Mouse (Mus musculus): Measurements from ENCODE around the gene Cpvl. TPM values are rescaled to one million over a fixed set of nuclear protein-coding genes. Genes with fewer than 3 reads are reported as not detected.

Gene Cpvl
- polyA plus RNA-seq, 1 experiment from 2014 or later: 0.40 TPM

DNA sequence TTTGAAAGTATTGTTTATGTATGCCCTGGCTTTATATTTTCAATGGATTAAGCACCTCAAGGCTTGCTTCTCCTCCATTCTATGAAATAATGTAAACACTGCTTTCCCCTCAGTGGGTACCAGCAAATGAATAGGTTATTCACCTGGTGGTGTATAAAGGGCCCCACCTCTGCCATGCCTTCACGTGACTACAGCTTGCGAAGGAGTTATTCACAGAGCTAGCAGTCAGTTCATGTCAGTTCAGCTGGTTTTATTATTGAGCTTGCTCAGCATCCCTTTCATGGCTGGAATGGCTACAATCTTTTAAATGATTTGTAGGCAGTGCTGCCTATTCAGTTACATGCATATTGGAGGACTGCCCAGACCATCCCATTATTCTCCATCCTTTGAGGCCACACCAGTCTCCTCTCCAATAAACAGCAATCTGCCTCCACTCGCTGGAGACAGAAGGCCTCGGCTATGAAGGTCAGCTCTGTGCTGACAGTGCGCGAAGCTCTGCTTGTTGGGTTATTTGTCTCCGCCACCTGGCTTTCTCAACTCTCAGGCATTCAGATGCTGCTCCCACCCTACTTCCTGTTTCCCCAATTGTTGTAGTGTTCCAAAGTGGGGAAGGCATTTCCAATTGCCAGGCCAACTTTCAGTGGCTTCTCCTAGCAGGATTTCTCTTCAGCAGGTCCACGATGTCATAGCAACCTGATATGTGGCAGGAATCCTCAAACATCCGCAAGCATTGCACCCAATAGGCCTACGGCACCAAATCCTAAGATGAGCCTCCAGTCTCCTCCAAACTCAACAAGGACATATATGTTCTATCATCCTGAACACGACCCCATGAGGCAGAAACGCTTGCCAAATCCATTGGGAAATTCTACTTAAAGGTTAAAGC lies 123.3 kb downstream of the Cpvl start:
- Histone ChIP-seq H3K4me1 (peaks cover 19% of the 10 kb centered on the region), H3K27me3 (ENCODE audit: low read depth, poor library complexity, severe bottlenecking) (no peaks in the 10 kb centered on the region), H3K4me3 (no peak overlapping the region), H3K9me3 (replicated peaks) (no peaks in the 10 kb centered on the region), H3K27ac (no peak overlapping the region), H3K36me3 (no peaks in the 10 kb centered on the region)
- no peak for DNase-seq (ENCODE audit: low spot score)
- 89% methylated on average over 12 of the region's 12 CpGs for WGBS

- H3K4me3 ChIP-seq: no peak overlapping the region
- no peaks in the 10 kb centered on the region for H3K36me3 ChIP-seq
- no peak overlapping the region for H3K27ac ChIP-seq
- no peaks in the 10 kb centered on the region for H3K9me3 ChIP-seq (replicated peaks)
- H3K4me1 ChIP-seq: peaks cover 21% of the 10 kb centered on the region
- 89% methylated on average over 2 of the region's 2 CpGs for WGBS
- H3K27me3 ChIP-seq (ENCODE audit: low read depth, poor library complexity, severe bottlenecking): no peaks in the 10 kb centered on the region
- DNase-seq (ENCODE audit: low spot score): no peak
These were observed 124.2 kb downstream of the Cpvl start for GRCm38 (mm10) chr6:53854226-53854625.

GRCm38 (mm10) chr6:53853546-53853945 lies 124.9 kb downstream of the Cpvl start:
- Histone ChIP-seq H3K36me3 (no peaks in the 10 kb centered on the region), H3K27me3 (ENCODE audit: low read depth, poor library complexity, severe bottlenecking) (no peaks in the 10 kb centered on the region), H3K9me3 (replicated peaks) (no peaks in the 10 kb centered on the region), H3K4me3 (no peak overlapping the region), H3K4me1 (peaks cover 25% of the 10 kb centered on the region), H3K27ac (no peak overlapping the region)
- WGBS: 64% methylated on average over 3 of the region's 3 CpGs
- no peak for DNase-seq (ENCODE audit: low spot score)

DNA sequence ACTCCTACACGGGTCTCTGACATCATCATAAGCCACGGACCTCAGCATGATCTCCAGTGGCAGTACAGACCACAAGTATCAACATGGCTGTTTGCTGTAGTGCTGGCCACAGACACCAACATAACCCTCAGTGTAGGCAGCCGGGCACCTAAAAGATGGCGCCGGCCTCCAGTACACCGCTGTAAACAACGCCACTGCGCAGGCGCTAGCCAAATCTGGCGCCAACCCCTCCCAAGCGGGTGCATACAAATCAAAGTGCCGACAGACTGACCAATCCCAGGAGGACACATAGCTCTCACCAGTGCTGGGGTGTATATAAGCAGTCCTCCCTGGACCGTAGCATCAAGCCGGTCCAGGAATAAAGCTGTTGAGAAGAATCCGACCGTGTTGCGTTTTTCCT lies 133.8 kb downstream of the Cpvl start:
- Histone ChIP-seq H3K27ac (no peak overlapping the region), H3K4me1 (peaks cover 27% of the 10 kb centered on the region), H3K9me3 (replicated peaks) (no peaks in the 10 kb centered on the region), H3K4me3 (no peak overlapping the region), H3K36me3 (no peaks in the 10 kb centered on the region), H3K27me3 (ENCODE audit: low read depth, poor library complexity, severe bottlenecking) (no peaks in the 10 kb centered on the region)
- WGBS: 97% methylated on average over 17 of the region's 17 CpGs
- no peak for DNase-seq (ENCODE audit: low spot score)

DNA sequence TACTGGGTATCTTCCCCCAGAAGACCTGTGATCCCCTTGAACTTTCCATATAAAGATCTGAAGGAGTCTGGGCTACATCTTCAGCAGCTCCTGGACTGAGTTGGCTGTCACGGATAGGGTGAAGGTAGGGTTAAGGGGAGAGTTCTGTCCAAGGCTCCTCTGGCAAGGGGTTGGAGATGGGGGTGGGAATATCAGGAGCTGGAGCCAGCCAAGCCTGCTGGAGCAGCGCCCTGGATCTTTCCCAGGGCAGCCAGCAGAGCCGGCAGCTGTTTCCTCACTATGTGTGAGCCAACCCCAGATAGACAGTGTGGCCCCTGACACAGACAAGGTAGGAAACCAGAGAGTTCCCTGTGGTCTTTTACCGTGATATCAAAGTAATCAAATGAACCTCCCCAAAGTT lies 153.3 kb downstream of the Cpvl start:
- Histone ChIP-seq H3K27me3 (ENCODE audit: low read depth, poor library complexity, severe bottlenecking) (peaks cover 3% of the 10 kb centered on the region; the same call in 1 of the 2 replicates), H3K9me3 (replicated peaks) (no peaks in the 10 kb centered on the region), H3K4me3 (no peak overlapping the region), H3K36me3 (no peaks in the 10 kb centered on the region), H3K27ac (no peak overlapping the region), H3K4me1 (peaks cover 15% of the 10 kb centered on the region)
- WGBS: 76% methylated on average over 4 of the region's 4 CpGs
- DNase-seq (ENCODE audit: low spot score): no peak

Other genes with a start within 250 kb of the Cpvl start
- gene Tril, start 157.8 kb downstream of the Cpvl start, polyA plus RNA-seq (2016; fragmentation: Nextera tagmentation; extraction: Ambion mirVana): 86.9 and 97.3 TPM in 2 replicates
- 6.8 and 7.1 TPM in 2 replicates for gene Chn2, start 60.9 kb upstream of the Cpvl start, polyA plus RNA-seq (2016; fragmentation: Nextera tagmentation; extraction: Ambion mirVana)